Mouse (Mus musculus) layer of hippocampus, postnatal 10 days (tissue): ENCODE data around the gene Ddx3x. TPM values are rescaled to one million over a fixed set of nuclear protein-coding genes. Genes with fewer than 3 reads are reported as not detected.
A peak's percentile ranks its signal among the peaks of the same experiment; 100 is the strongest.
"Not testable (repeated sequence)": the region's sequence is repeated elsewhere in the genome, so short reads cannot be mapped to it uniquely, and the experiment has no call there.

Experiments used
- DNase-seq, 2 experiments: peaks; one replicate each; pipeline ENCODE4 v3.0.0; 2021; ENCODE audit warnings: low spot score in 2 of 2
- long read RNA-seq: library from polyadenylated mRNA; stranded (forward); transcript quantifications from one replicate; pipeline ENCODE4 v2.0.0, GENCODE M21; 2023
- total RNA-seq, 2 experiments: library from RNA; stranded (reverse); gene quantifications; 2 replicates each; pipeline ENCODE4 v1.2.3; 2021

The Ddx3x gene
- total RNA-seq, result 100 to 1,000 TPM; 181 to 211 TPM
- long read RNA-seq, full-length matches to known transcripts, result 4 of 20 reads
- long read RNA-seq, partial matches to known transcripts, result 15 of 20 reads
- long read RNA-seq, other reads (novel, unspliced or antisense), result 1 of 20 reads

- peak; percentile 83 to 97 for DNase-seq
Observed at GRCm38 (mm10) chrX:13280409-13281328, at the start of gene Ddx3x. Ddx3x (plus strand) TSS chrX:13280970.

- no peak for DNase-seq
Observed at GRCm38 (mm10) chrX:13231243-13231642, 49.5 kb upstream of the Ddx3x start.

GRCm38 (mm10) chrX:13232834-13233233 lies 47.9 kb upstream of the Ddx3x start:
- DNase-seq, result not testable (repeated sequence)

- DNase-seq, result no peak
Observed at GRCm38 (mm10) chrX:13233631-13234030, 47.1 kb upstream of the Ddx3x start.

- DNase-seq, result no peak
Observed at GRCm38 (mm10) chrX:13234709-13235108, 46.1 kb upstream of the Ddx3x start.

- peak; percentile 17 to 30 for DNase-seq
Observed at GRCm38 (mm10) chrX:13236100-13236568, 44.6 kb upstream of the Ddx3x start.

- DNase-seq, result no peak
Observed at GRCm38 (mm10) chrX:13239455-13239854, 41.3 kb upstream of the Ddx3x start.

GRCm38 (mm10) chrX:13240646-13241425 lies 39.9 kb upstream of the Ddx3x start:
- no peak for DNase-seq

- peak; percentile 11 to 37 for DNase-seq
Observed at GRCm38 (mm10) chrX:13241426-13242319, 39.1 kb upstream of the Ddx3x start.

GRCm38 (mm10) chrX:13242320-13243096 lies 38.3 kb upstream of the Ddx3x start:
- peak; percentile 73 to 82 for DNase-seq

- DNase-seq, result peak in 1 of 2 experiments; percentile 25
Observed at GRCm38 (mm10) chrX:13243133-13244123, 37.3 kb upstream of the Ddx3x start.

GRCm38 (mm10) chrX:13244588-13244987 lies 36.2 kb upstream of the Ddx3x start:
- DNase-seq, result no peak

GRCm38 (mm10) chrX:13245027-13245426 lies 35.7 kb upstream of the Ddx3x start:
- no peak for DNase-seq

GRCm38 (mm10) chrX:13251683-13252082 lies 29.1 kb upstream of the Ddx3x start:
- no peak for DNase-seq

- no peak for DNase-seq
Observed at GRCm38 (mm10) chrX:13254273-13254672, 26.5 kb upstream of the Ddx3x start.

- no peak for DNase-seq
Observed at GRCm38 (mm10) chrX:13263356-13263755, 17.4 kb upstream of the Ddx3x start.

GRCm38 (mm10) chrX:13275519-13276137 lies 5.1 kb upstream of the Ddx3x start:
- no peak for DNase-seq

GRCm38 (mm10) chrX:13278996-13279395 lies 1.8 kb upstream of the Ddx3x start:
- DNase-seq, result no peak
